Mouse (Mus musculus) hindbrain, embryonic 15.5 days (tissue): ENCODE results near the gene Lilra5. TPM values are rescaled to one million over a fixed set of nuclear protein-coding genes. Genes with fewer than 3 reads are reported as not detected.
"Not testable (repeated sequence)": the region's sequence is repeated elsewhere in the genome, so short reads cannot be mapped to it uniquely, and the experiment has no call there.

ENCODE experiments used
- ATAC-seq: fragments of 200-750 bp; cut with Nextera tagmentation; 2 replicates; pipeline ENCODE4 v1.8.0; 2017; ENCODE audit warnings: low read depth, moderate number of reproducible peaks, moderate TSS enrichment; ENCODE audit not compliant: low FRiP score
- H3K27ac ChIP-seq: fragments of 300-500 bp; sonication (generic); replicated peaks from 2 replicates; pipeline ENCODE4 v1.5.1; 2015; ENCODE audit warnings: mild to moderate bottlenecking, inconsistent platforms
- H3K27me3 ChIP-seq: fragments of 300-500 bp; sonication (generic); 2 replicates; pipeline ENCODE4 v1.6.1; 2015; ENCODE audit warnings: control low read depth, inconsistent platforms
- H3K36me3 ChIP-seq: fragments of 300-500 bp; sonication (generic); 2 replicates; pipeline ENCODE4 v1.6.1; 2015; ENCODE audit warnings: control low read depth, inconsistent platforms
- H3K4me1 ChIP-seq: fragments of 300-500 bp; sonication (generic); replicated peaks from 2 replicates; pipeline ENCODE4 v1.6.1; 2015; ENCODE audit warnings: control low read depth, inconsistent platforms
- H3K4me2 ChIP-seq: fragments of 300-500 bp; sonication (generic); 2 replicates; pipeline ENCODE4 v1.6.1; 2015; ENCODE audit warnings: moderate library complexity, mild to moderate bottlenecking, inconsistent platforms
- H3K4me3 ChIP-seq: fragments of 300-500 bp; sonication (generic); 2 replicates; pipeline ENCODE4 v1.5.1; 2015; ENCODE audit warnings: mild to moderate bottlenecking, inconsistent platforms
- H3K9ac ChIP-seq: fragments of 300-500 bp; sonication (generic); 2 replicates; pipeline ENCODE4 v1.6.1; 2015; ENCODE audit warnings: inconsistent platforms
- H3K9me3 ChIP-seq: fragments of 300-500 bp; sonication (generic); 2 replicates; pipeline ENCODE4 v1.6.1; 2016; ENCODE audit warnings: control low read depth, inconsistent platforms
- WGBS: fragments of 180-500 bp; shearing (Covaris S2); methylation state at CpG from one replicate; pipeline ENCODE4 v1.1.7; 2015; 5-methylcytosine and 5-hydroxymethylcytosine counted together
- polyA plus RNA-seq: library from polyadenylated mRNA; unstranded; fragments of >200 nt; fragmentation: Nextera tagmentation; extraction: Ambion mirVana; gene quantifications from 2 replicates; pipeline ENCODE4 v1.2.1, GENCODE M21; 2015

Lilra5 gene
- polyA plus RNA-seq: 0.20 TPM in 1 of 2 replicates, not detected in the other

- Histone ChIP-seq H3K4me2 (no peak within 1 kb of the TSS), H3K9ac (no peak within 1 kb of the TSS), H3K4me1 (no peaks in the 10 kb centered on the region), H3K9me3 (no peaks in the 10 kb centered on the region), H3K4me3 (no peak within 1 kb of the TSS), H3K36me3 (no peaks in the 10 kb centered on the region), H3K27me3 (no peaks in the 10 kb centered on the region), H3K27ac (no peak within 1 kb of the TSS)
- 75% methylated on average over 7 of the region's 7 CpGs for WGBS
- no peak for ATAC-seq
These were observed at the start of gene Lilra5 for GRCm38 (mm10) chr7:4237454-4237853. Lilra5 (plus strand) TSS chr7:4237754.

- no peaks in the 10 kb centered on the region for H3K9me3 ChIP-seq
- H3K4me2 ChIP-seq: no peak overlapping the region
- no peak overlapping the region for H3K27ac ChIP-seq
- no peaks in the 10 kb centered on the region for H3K27me3 ChIP-seq
- no peak overlapping the region for H3K9ac ChIP-seq
- ATAC-seq: no peak
- no peaks in the 10 kb centered on the region for H3K4me1 ChIP-seq
- 84% methylated on average over 1 of the region's 1 CpGs for WGBS
- no peaks in the 10 kb centered on the region for H3K36me3 ChIP-seq
- H3K4me3 ChIP-seq: no peak overlapping the region
These were observed 30.4 kb upstream of the Lilra5 start for GRCm38 (mm10) chr7:4207126-4207525.

- H3K27me3 ChIP-seq: no peaks in the 10 kb centered on the region
- H3K4me3 ChIP-seq: no peak overlapping the region
- ATAC-seq: no peak
- WGBS: 56% methylated on average over 2 of the region's 2 CpGs
- H3K9me3 ChIP-seq: no peaks in the 10 kb centered on the region
- H3K27ac ChIP-seq: no peak overlapping the region
- no peaks in the 10 kb centered on the region for H3K4me1 ChIP-seq
- no peak overlapping the region for H3K4me2 ChIP-seq
- H3K9ac ChIP-seq: no peak overlapping the region
- no peaks in the 10 kb centered on the region for H3K36me3 ChIP-seq
These were observed 28.9 kb upstream of the Lilra5 start for GRCm38 (mm10) chr7:4208626-4209025.

- not testable (repeated sequence) for H3K36me3 ChIP-seq, H3K9me3 ChIP-seq, H3K9ac ChIP-seq, H3K4me3 ChIP-seq, ATAC-seq, H3K4me1 ChIP-seq, H3K27me3 ChIP-seq, H3K4me2 ChIP-seq, H3K27ac ChIP-seq
These were observed 24.1 kb upstream of the Lilra5 start for GRCm38 (mm10) chr7:4213436-4213835.

GRCm38 (mm10) chr7:4215396-4215795 is 22.2 kb upstream of the Lilra5 start:
- no peaks in the 10 kb centered on the region for H3K9me3 ChIP-seq
- no peak for ATAC-seq
- no peak overlapping the region for H3K4me2 ChIP-seq
- 90% methylated on average over 2 of the region's 2 CpGs for WGBS
- no peaks in the 10 kb centered on the region for H3K4me1 ChIP-seq
- no peaks in the 10 kb centered on the region for H3K36me3 ChIP-seq
- no peak overlapping the region for H3K27ac ChIP-seq
- no peak overlapping the region for H3K4me3 ChIP-seq
- H3K27me3 ChIP-seq: no peaks in the 10 kb centered on the region
- H3K9ac ChIP-seq: no peak overlapping the region

- H3K36me3 ChIP-seq: no peaks in the 10 kb centered on the region
- no peak overlapping the region for H3K4me2 ChIP-seq
- H3K9ac ChIP-seq: no peak overlapping the region
- H3K4me1 ChIP-seq: no peaks in the 10 kb centered on the region
- no peak overlapping the region for H3K4me3 ChIP-seq
- no peak for ATAC-seq
- H3K27me3 ChIP-seq: no peaks in the 10 kb centered on the region
- 79% methylated on average over 2 of the region's 2 CpGs for WGBS
- no peaks in the 10 kb centered on the region for H3K9me3 ChIP-seq
- H3K27ac ChIP-seq: no peak overlapping the region
These were observed 21.7 kb upstream of the Lilra5 start for GRCm38 (mm10) chr7:4215805-4216204.

GRCm38 (mm10) chr7:4235536-4235935 is 2.0 kb upstream of the Lilra5 start:
- Histone ChIP-seq H3K36me3 (no peaks in the 10 kb centered on the region), H3K4me2 (no peak overlapping the region), H3K9ac (no peak overlapping the region), H3K27ac (no peak overlapping the region), H3K4me1 (no peaks in the 10 kb centered on the region), H3K4me3 (no peak overlapping the region), H3K9me3 (no peaks in the 10 kb centered on the region), H3K27me3 (no peaks in the 10 kb centered on the region)
- no peak for ATAC-seq

GRCm38 (mm10) chr7:4239038-4239721 is 1.6 kb downstream of the Lilra5 start:
- Histone ChIP-seq H3K4me1 (no peaks in the 10 kb centered on the region), H3K4me2 (no peak overlapping the region), H3K4me3 (no peak overlapping the region), H3K36me3 (no peaks in the 10 kb centered on the region), H3K9ac (no peak overlapping the region), H3K27me3 (no peaks in the 10 kb centered on the region), H3K9me3 (no peaks in the 10 kb centered on the region), H3K27ac (no peak overlapping the region)
- ATAC-seq: no peak
- 78% methylated on average over 6 of the region's 6 CpGs for WGBS

GRCm38 (mm10) chr7:4251211-4251610 is 13.7 kb downstream of the Lilra5 start:
- not testable (repeated sequence) for H3K27me3 ChIP-seq, H3K9me3 ChIP-seq, H3K27ac ChIP-seq, ATAC-seq, H3K36me3 ChIP-seq, H3K4me3 ChIP-seq, H3K4me1 ChIP-seq, H3K4me2 ChIP-seq, H3K9ac ChIP-seq
- 82% methylated on average over 1 of the region's 1 CpGs for WGBS

GRCm38 (mm10) chr7:4256060-4256459 is 18.5 kb downstream of the Lilra5 start:
- no CpG with 5 or more reads among the region's 1 CpGs for WGBS

GRCm38 (mm10) chr7:4260521-4260920 is 23.0 kb downstream of the Lilra5 start:
- not testable (repeated sequence) for H3K27ac ChIP-seq, H3K4me2 ChIP-seq, H3K4me1 ChIP-seq, ATAC-seq, H3K4me3 ChIP-seq, H3K27me3 ChIP-seq, H3K36me3 ChIP-seq, H3K9ac ChIP-seq, H3K9me3 ChIP-seq
- WGBS: 97% methylated on average over 1 of the region's 1 CpGs

More at GRCm38 (mm10) chr7:4256060-4256459, 18.5 kb downstream of the Lilra5 start:
- H3K27me3 ChIP-seq, H3K4me2 ChIP-seq, H3K4me1 ChIP-seq, H3K9me3 ChIP-seq, H3K4me3 ChIP-seq, H3K27ac ChIP-seq, H3K36me3 ChIP-seq, ATAC-seq, H3K9ac ChIP-seq: not testable (repeated sequence)

- not testable (repeated sequence) for ATAC-seq, H3K9ac ChIP-seq
- 70% methylated on average over 1 of the region's 1 CpGs for WGBS
These were observed 34.6 kb downstream of the Lilra5 start for GRCm38 (mm10) chr7:4272106-4272505.

GRCm38 (mm10) chr7:4273874-4274273 is 36.3 kb downstream of the Lilra5 start:
- not testable (repeated sequence) for H3K36me3 ChIP-seq, H3K27ac ChIP-seq, H3K9me3 ChIP-seq, H3K4me3 ChIP-seq, H3K9ac ChIP-seq, H3K4me1 ChIP-seq, H3K27me3 ChIP-seq, H3K4me2 ChIP-seq, ATAC-seq
- 84% methylated on average over 2 of the region's 2 CpGs for WGBS

More at GRCm38 (mm10) chr7:4272106-4272505, 34.6 kb downstream of the Lilra5 start:
- H3K9me3 ChIP-seq, H3K36me3 ChIP-seq, H3K4me3 ChIP-seq, H3K27me3 ChIP-seq, H3K4me2 ChIP-seq, H3K4me1 ChIP-seq, H3K27ac ChIP-seq: not testable (repeated sequence)
